Mouse (Mus musculus) MEL (cell line): ENCODE data around the gene Man1c1. TPM values are rescaled to one million over a fixed set of nuclear protein-coding genes. Genes with fewer than 3 reads are reported as not detected.

Source experiments
- DNase-seq: peaks from one replicate; pipeline ENCODE4 v3.0.0; 2011; ENCODE audit warnings: low read depth, low spot score
- H3K27ac ChIP-seq: 2 replicates; pipeline ENCODE4 v1.5.1; 2012; ENCODE audit warnings: low read depth, mild to moderate bottlenecking, control low read depth, low read length, moderate library complexity; ENCODE audit not compliant: control insufficient read depth
- H3K27me3 ChIP-seq, 2 experiments: fragments of 150-350 bp in 1 of 2; sonication (generic) in 1 of 2; 2 replicates each; pipeline ENCODE4 v1.6.1; 2012; ENCODE audit warnings: low read length in 2 of 2, mild to moderate bottlenecking in 2 of 2, improper control_type of control experiment in 1 of 2, moderate library complexity in 1 of 2; ENCODE audit not compliant: insufficient read depth in 2 of 2, control insufficient read depth in 1 of 2
- H3K36me3 ChIP-seq, 2 experiments: 2 replicates each; pipeline ENCODE4 v1.6.1; 2012 to 2014; ENCODE audit warnings: low read length in 2 of 2, improper control_type of control experiment in 1 of 2, inconsistent platforms in 1 of 2, mild to moderate bottlenecking in 1 of 2; ENCODE audit not compliant: insufficient read depth in 2 of 2, control insufficient read depth in 1 of 2
- H3K4me1 ChIP-seq, 2 experiments: fragments of 150-350 bp in 1 of 2; sonication (generic) in 1 of 2; 2 replicates each; pipeline ENCODE4 v1.6.1; 2012; ENCODE audit warnings: low read length in 2 of 2, improper control_type of control experiment in 1 of 2, mild to moderate bottlenecking in 1 of 2; ENCODE audit not compliant: insufficient read depth in 2 of 2, control insufficient read depth in 1 of 2
- H3K4me3 ChIP-seq, 2 experiments: fragments of 150-350 bp in 1 of 2; sonication (generic) in 1 of 2; 2 replicates each; pipeline ENCODE4 v1.5.1; 2012; ENCODE audit warnings: low read depth in 2 of 2, low read length in 2 of 2, mild to moderate bottlenecking in 2 of 2, moderate library complexity in 2 of 2, control low read depth in 1 of 2, improper control_type of control experiment in 1 of 2; ENCODE audit not compliant: control insufficient read depth in 1 of 2, insufficient read depth in 1 of 2
- H3K79me2 ChIP-seq: 2 replicates; pipeline ENCODE4 v1.6.1; 2012; ENCODE audit warnings: mild to moderate bottlenecking, low read length, moderate library complexity; ENCODE audit not compliant: control insufficient read depth, poor library complexity, insufficient read depth
- H3K9ac ChIP-seq: 2 replicates; pipeline ENCODE4 v1.6.1; 2012; ENCODE audit warnings: low read depth, mild to moderate bottlenecking, control low read depth, low read length, moderate library complexity; ENCODE audit not compliant: control insufficient read depth, poor library complexity, severe bottlenecking
- H3K9me3 ChIP-seq: fragments of 150-350 bp; sonication (generic); replicated peaks from 2 replicates; pipeline ENCODE4 v1.6.1; 2012; ENCODE audit warnings: mild to moderate bottlenecking, low read length, improper control_type of control experiment, moderate library complexity; ENCODE audit not compliant: insufficient read depth
- CHD1 ChIP-seq: IDR thresholded peaks from 2 replicates; pipeline ENCODE4 v1.6.1; 2012; ENCODE audit warnings: low read depth, mild to moderate bottlenecking, inconsistent platforms, low read length, improper control_type of control experiment
- CHD2 ChIP-seq: IDR thresholded peaks from 2 replicates; pipeline ENCODE4 v1.6.1; 2011; ENCODE audit warnings: low read length, improper control_type of control experiment
- CTCF ChIP-seq, 3 experiments: IDR thresholded peaks in 2 of 3; conservative IDR thresholded peaks in 1 of 3; 2 replicates each; pipeline ENCODE4 v1.5.1; 2011 to 2012; ENCODE audit warnings: low read length in 3 of 3, low read depth in 2 of 3, mild to moderate bottlenecking in 2 of 3, improper control_type of control experiment in 1 of 3, inconsistent platforms in 1 of 3, mixed read lengths in 1 of 3, moderate library complexity in 1 of 3; ENCODE audit not compliant: control insufficient read depth in 1 of 3, insufficient read depth in 1 of 3, poor library complexity in 1 of 3, severe bottlenecking in 1 of 3
- E2F4 ChIP-seq: IDR thresholded peaks from 2 replicates; pipeline ENCODE4 v1.6.1; 2011; ENCODE audit warnings: low read depth, low read length, improper control_type of control experiment, borderline replicate concordance
- ELF1 ChIP-seq: IDR thresholded peaks from 2 replicates; pipeline ENCODE4 v1.6.1; 2014; ENCODE audit warnings: low read depth, mild to moderate bottlenecking, inconsistent platforms, low read length, improper control_type of control experiment, moderate library complexity
- EP300 ChIP-seq, 2 experiments: IDR thresholded peaks; 2 replicates each; pipeline ENCODE4 v1.6.1; 2011; ENCODE audit warnings: improper control_type of control experiment in 2 of 2, low read length in 2 of 2, low read depth in 1 of 2, mild to moderate bottlenecking in 1 of 2
- GATA1 ChIP-seq: IDR thresholded peaks from 2 replicates; pipeline ENCODE4 v1.6.1; 2011; ENCODE audit warnings: low read depth, low read length, improper control_type of control experiment
- HCFC1 ChIP-seq: IDR thresholded peaks from 2 replicates; pipeline ENCODE4 v1.6.1; 2012; ENCODE audit warnings: low read depth, mild to moderate bottlenecking, inconsistent platforms, low read length, improper control_type of control experiment, moderate library complexity
- MAZ ChIP-seq: IDR thresholded peaks from 2 replicates; pipeline ENCODE4 v1.6.1; 2012; ENCODE audit warnings: low read depth, mild to moderate bottlenecking, inconsistent platforms, low read length, improper control_type of control experiment
- MYB ChIP-seq: IDR thresholded peaks from 2 replicates; pipeline ENCODE4 v1.6.1; 2011; ENCODE audit warnings: mild to moderate bottlenecking, low read depth, low read length, improper control_type of control experiment
- NELFE ChIP-seq: IDR thresholded peaks from 2 replicates; pipeline ENCODE4 v1.6.1; 2011; ENCODE audit warnings: low read depth, low read length, improper control_type of control experiment
- NRF1 ChIP-seq: IDR thresholded peaks from 2 replicates; pipeline ENCODE4 v1.6.1; 2014; ENCODE audit warnings: low read depth, mild to moderate bottlenecking, inconsistent platforms, low read length, improper control_type of control experiment, moderate library complexity; ENCODE audit not compliant: poor library complexity, insufficient read depth, severe bottlenecking
- POLR2A ChIP-seq, 2 experiments: IDR thresholded peaks; 2 replicates each; pipeline ENCODE4 v1.6.1; 2011 to 2012; ENCODE audit warnings: low read length in 2 of 2, mild to moderate bottlenecking in 2 of 2, control low read depth in 1 of 2, improper control_type of control experiment in 1 of 2, low read depth in 1 of 2, moderate library complexity in 1 of 2; ENCODE audit not compliant: control insufficient read depth in 1 of 2, insufficient read depth in 1 of 2, poor library complexity in 1 of 2
- RCOR1 ChIP-seq: IDR thresholded peaks from 2 replicates; pipeline ENCODE4 v1.6.1; 2012; ENCODE audit warnings: low read depth, mild to moderate bottlenecking, inconsistent platforms, low read length, improper control_type of control experiment
- SIN3A ChIP-seq: IDR thresholded peaks from 2 replicates; pipeline ENCODE4 v1.6.1; 2012; ENCODE audit warnings: low read length, improper control_type of control experiment, inconsistent platforms
- SMC3 ChIP-seq: IDR thresholded peaks from 2 replicates; pipeline ENCODE4 v1.6.1; 2011; ENCODE audit warnings: low read depth, low read length, improper control_type of control experiment
- TAL1 ChIP-seq: IDR thresholded peaks from 2 replicates; pipeline ENCODE4 v1.6.1; 2012; ENCODE audit warnings: mild to moderate bottlenecking, inconsistent platforms, low read length, moderate library complexity, mixed read lengths
- TCF12 ChIP-seq: IDR thresholded peaks from 2 replicates; pipeline ENCODE4 v1.6.1; 2014; ENCODE audit warnings: low read depth, mild to moderate bottlenecking, inconsistent platforms, low read length, improper control_type of control experiment, moderate library complexity
- USF2 ChIP-seq, 2 experiments: IDR thresholded peaks; 2 replicates each; pipeline ENCODE4 v1.6.1; 2011 to 2012; ENCODE audit warnings: improper control_type of control experiment in 2 of 2, low read length in 2 of 2, borderline replicate concordance in 1 of 2, inconsistent platforms in 1 of 2, low read depth in 1 of 2, mild to moderate bottlenecking in 1 of 2; ENCODE audit not compliant: insufficient read depth in 1 of 2
- polyA plus RNA-seq, 2 experiments: library from polyadenylated mRNA; stranded (reverse) in 1 of 2; unstranded in 1 of 2; fragments of >175 nt in 1 of 2; fragments of >200 nt in 1 of 2; gene quantifications; 2 replicates each; pipeline versions ENCODE4 v1.2.1 to v1.2.4; 2012; ENCODE audit warnings: low replicate concordance in 2 of 2, low read depth in 1 of 2; ENCODE audit not compliant: insufficient read length in 2 of 2, insufficient read depth in 1 of 2, missing spikeins in 1 of 2
- total RNA-seq: library from RNA; depleted of rRNA; stranded (reverse); fragments of 300-350 nt; gene quantifications from 2 replicates; pipeline ENCODE4 v1.2.3, GENCODE M21; 2012

Man1c1 gene
- total and polyA plus RNA-seq, 3 experiments = 1.9 to 5.2 TPM; not detected in 1

GRCm38 (mm10) chr4:134720371-134720770 is 16.3 kb upstream of the Man1c1 start:
- H3K4me1 ChIP-seq = peaks cover 7 to 13% of the 10 kb centered on the region in 2 experiments
- no peak for DNase-seq
- no peaks in the 10 kb centered on the region for H3K27me3 ChIP-seq
- no peaks in the 10 kb centered on the region for H3K79me2 ChIP-seq
- H3K4me3 ChIP-seq = no peak overlapping the region
- TF ChIP-seq CHD2 (no peak), CHD1 (no peak), MAZ (no peak), POLR2A (IDR thresholded peaks at IDR 0.05; ENCODE audit: control insufficient read depth in 1 of 2, insufficient read depth in 1 of 2, low read depth in 1 of 2, low read length in 2 of 2, poor library complexity in 1 of 2) (no peak), ELF1 (no peak)
- TF ChIP-seq, all 39 proteins: peak for 0
- Histone ChIP-seq H3K9me3 (no peaks in the 10 kb centered on the region), H3K9ac (no peak overlapping the region), H3K36me3 (peaks cover 0 to 8% of the 10 kb centered on the region in 2 experiments; a peak in 2 of 4 replicates), H3K27ac (no peak overlapping the region)

DNA sequence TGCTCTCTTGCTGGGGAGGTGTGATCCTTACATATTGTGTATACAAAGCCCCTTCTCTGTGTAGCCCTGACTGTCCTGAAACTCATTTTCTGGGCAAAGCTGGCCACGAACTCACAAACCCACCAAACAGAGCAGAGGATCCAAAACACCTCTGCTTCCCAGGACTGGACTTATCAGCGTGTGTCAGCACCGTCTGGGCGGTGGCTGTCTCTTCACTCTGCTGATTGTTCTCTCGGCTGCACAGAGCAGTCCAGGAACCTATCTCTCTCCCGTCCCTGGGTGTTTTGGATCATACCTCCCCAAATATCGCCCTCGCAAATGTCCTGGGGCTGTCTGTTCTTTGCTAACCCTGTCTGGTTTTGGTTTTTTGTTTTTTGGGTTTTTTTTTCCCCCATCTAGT is 15.4 kb upstream of the Man1c1 start:
- Histone ChIP-seq H3K79me2 (no peaks in the 10 kb centered on the region), H3K9me3 (no peaks in the 10 kb centered on the region), H3K27me3 (no peaks in the 10 kb centered on the region)
- peak; percentile 67 for DNase-seq
- peak; percentile 70 for TF ChIP-seq TCF12
- TF ChIP-seq USF2 (IDR thresholded peaks at IDR 0.05; ENCODE audit: borderline replicate concordance in 1 of 2, insufficient read depth in 1 of 2, low read depth in 1 of 2, low read length in 2 of 2) = no peak
- no peak for TF ChIP-seq NELFE
- 0 out of 2 replicates have a peak, but pooled peaks have one; percentile 18 for TF ChIP-seq RCOR1
- TF ChIP-seq EP300 (IDR thresholded peaks at IDR 0.05; ENCODE audit: low read depth in 1 of 2, low read length in 2 of 2) = peak; percentile 54 to 62
- 0 out of 2 replicates have a peak, but pooled peaks have one; percentile 17 for TF ChIP-seq SIN3A
- TF ChIP-seq HCFC1 = no peak
- no peak for TF ChIP-seq MYB
- TF ChIP-seq ELF1 = no peak
- no peak for TF ChIP-seq E2F4
- TF ChIP-seq NRF1 = no peak
- no peak for TF ChIP-seq CTCF (IDR thresholded peaks at IDR 0.05 in 2 of 3, conservative IDR thresholded peaks at IDR 0.05 in 1 of 3; ENCODE audit: control insufficient read depth in 1 of 3, insufficient read depth in 1 of 3, low read depth in 2 of 3, low read length in 3 of 3, poor library complexity in 1 of 3, severe bottlenecking in 1 of 3)
- peak; percentile 77 for TF ChIP-seq TAL1
- 0 out of 2 replicates have a peak, but pooled peaks have one; percentile 8 for TF ChIP-seq SMC3
- peak; percentile 68; the same call in 1 of the 2 replicates for TF ChIP-seq GATA1
- TF ChIP-seq, all 39 proteins: peak for 7
- H3K4me3 ChIP-seq = no peak overlapping the region
- peaks cover 0 to 8% of the 10 kb centered on the region in 2 experiments; a peak in 2 of 4 replicates for H3K36me3 ChIP-seq
- peaks cover 7 to 13% of the 10 kb centered on the region in 2 experiments for H3K4me1 ChIP-seq
- H3K27ac ChIP-seq = no peak overlapping the region
- H3K9ac ChIP-seq = 0 out of 2 replicates have a peak overlapping the region, but pooled peaks have one; percentile 22
